Mouse (Mus musculus) stomach, postnatal 0 days (tissue): ENCODE data around the gene Bpifb5.

Experiments used
- CTCF ChIP-seq: IDR thresholded peaks from 2 replicates; pipeline ENCODE4 v1.5.1; 2016; ENCODE audit warnings: antibody characterized with exemption, low read depth, mild to moderate bottlenecking, moderate library complexity
- EP300 ChIP-seq: optimal IDR thresholded peaks from 2 replicates; pipeline ENCODE3; 2016; ENCODE audit warnings: antibody characterized with exemption

DNA sequence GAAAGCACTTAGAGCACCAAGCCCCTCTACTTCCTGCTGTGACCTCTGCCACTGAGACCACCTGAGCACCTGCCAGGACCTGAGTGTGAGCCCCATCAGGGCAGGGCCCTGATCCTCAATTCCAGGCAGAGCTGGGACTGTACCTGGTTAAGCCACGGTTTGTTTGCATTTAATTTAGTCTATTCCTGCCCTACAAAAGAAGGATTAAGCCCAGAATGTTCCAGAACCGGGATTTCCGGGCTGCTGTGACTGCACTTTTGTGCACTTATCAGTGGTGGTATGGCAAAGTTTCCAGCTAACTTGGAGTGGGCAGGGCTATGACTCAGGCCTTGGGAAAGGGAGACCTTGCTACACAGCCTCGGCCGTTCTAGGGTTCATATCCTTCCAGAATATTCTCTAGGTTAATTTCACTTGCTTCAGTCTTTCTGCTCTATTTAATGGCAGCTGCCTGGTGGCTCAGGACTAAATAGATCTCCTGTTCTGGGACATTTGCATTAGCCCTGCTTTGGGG lies 29.5 kb upstream of the Bpifb5 start:
- no peak for TF ChIP-seq CTCF
- peak; percentile 69 for TF ChIP-seq EP300
